Mouse (Mus musculus) MEL (cell line): ENCODE results near the gene Cd180.

Experiments
- HCFC1 ChIP-seq: IDR thresholded peaks from 2 replicates; pipeline ENCODE4 v1.6.1; 2012; ENCODE audit warnings: low read depth, mild to moderate bottlenecking, inconsistent platforms, low read length, improper control_type of control experiment, moderate library complexity
- MAX ChIP-seq: IDR thresholded peaks from 2 replicates; pipeline ENCODE4 v1.6.1; 2011; ENCODE audit warnings: low read length, improper control_type of control experiment
- POLR2A ChIP-seq, 2 experiments: IDR thresholded peaks; 2 replicates each; pipeline ENCODE4 v1.6.1; 2011 to 2012; ENCODE audit warnings: low read length in 2 of 2, mild to moderate bottlenecking in 2 of 2, control low read depth in 1 of 2, improper control_type of control experiment in 1 of 2, low read depth in 1 of 2, moderate library complexity in 1 of 2; ENCODE audit not compliant: control insufficient read depth in 1 of 2, insufficient read depth in 1 of 2, poor library complexity in 1 of 2

GRCm38 (mm10) chr13:102746803-102747561 is 53.6 kb downstream of the Cd180 start:
- TF ChIP-seq MAX, result no peak
- no peak for TF ChIP-seq POLR2A (IDR thresholded peaks at IDR 0.05; ENCODE audit: control insufficient read depth in 1 of 2, insufficient read depth in 1 of 2, low read depth in 1 of 2, low read length in 2 of 2, poor library complexity in 1 of 2)
- no peak for TF ChIP-seq HCFC1
